Mouse (Mus musculus) forebrain, postnatal 0 days (tissue): Measurements from ENCODE around the gene Dpp4. TPM values are rescaled to one million over a fixed set of nuclear protein-coding genes. Genes with fewer than 3 reads are reported as not detected.

Source experiments
- ATAC-seq: fragments of 200-750 bp; cut with Nextera tagmentation; 2 replicates; pipeline ENCODE4 v1.8.0; 2017; ENCODE audit warnings: mild to moderate bottlenecking, moderate library complexity
- DNase-seq: peaks from one replicate; pipeline ENCODE4 v3.0.0-alpha.2; 2015
- H3K27ac ChIP-seq: fragments of 300-500 bp; sonication (generic); 2 replicates; pipeline ENCODE4 v1.5.1; 2014; ENCODE audit warnings: low read depth, mild to moderate bottlenecking, antibody characterized with exemption, low read length, moderate library complexity, mixed read lengths
- H3K27me3 ChIP-seq: fragments of 300-500 bp; sonication (generic); 2 replicates; pipeline ENCODE4 v1.6.1; 2014; ENCODE audit warnings: mild to moderate bottlenecking, low read length, mixed read lengths; ENCODE audit not compliant: insufficient read depth
- H3K36me3 ChIP-seq: fragments of 300-500 bp; sonication (generic); 2 replicates; pipeline ENCODE4 v1.6.1; 2014; ENCODE audit warnings: mild to moderate bottlenecking, moderate library complexity; ENCODE audit not compliant: insufficient read depth
- H3K4me1 ChIP-seq: fragments of 300-500 bp; sonication (generic); 2 replicates; pipeline ENCODE4 v1.6.1; 2014; ENCODE audit warnings: antibody characterized with exemption; ENCODE audit not compliant: insufficient read depth
- H3K4me2 ChIP-seq: fragments of 300-500 bp; sonication (generic); 2 replicates; pipeline ENCODE4 v1.6.1; 2014; ENCODE audit warnings: low read depth, mild to moderate bottlenecking, moderate library complexity
- H3K4me3 ChIP-seq: fragments of 300-500 bp; sonication (generic); 2 replicates; pipeline ENCODE4 v1.5.1; 2014; ENCODE audit warnings: low read depth, low read length, mixed read lengths
- H3K9ac ChIP-seq: fragments of 300-500 bp; sonication (generic); 2 replicates; pipeline ENCODE4 v1.6.1; 2014; ENCODE audit warnings: mild to moderate bottlenecking
- H3K9me3 ChIP-seq: fragments of 300-500 bp; sonication (generic); 2 replicates; pipeline ENCODE4 v1.6.1; 2016; ENCODE audit warnings: low read length
- CTCF ChIP-seq: sonication (generic); IDR thresholded peaks from 2 replicates; pipeline ENCODE4 v1.5.1; 2016; ENCODE audit warnings: antibody characterized with exemption, control low read depth, low read depth
- WGBS: fragments of 180-500 bp; shearing (Covaris S2); extraction: QIAGEN DNeasy Blood & Tissue Kit; methylation state at CpG from one replicate; pipeline ENCODE4 v1.1.7; 2014; 5-methylcytosine and 5-hydroxymethylcytosine counted together
- polyA plus RNA-seq: library from polyadenylated mRNA; unstranded; fragments of >200 nt; fragmentation: Nextera tagmentation; extraction: Ambion mirVana; gene quantifications from 2 replicates; pipeline ENCODE4 v1.2.1, GENCODE M21; 2015
- total RNA-seq: library from RNA; depleted of rRNA; stranded (reverse); fragments of >200 nt; gene quantifications from 2 replicates; pipeline ENCODE4 v1.2.3, GENCODE M21; 2014

Dpp4 gene
- total and polyA plus RNA-seq, 2 experiments from 2014 or later: 1.8 to 1.9 TPM

- Histone ChIP-seq H3K4me1 (no peaks in the 10 kb centered on the region; the same call in 1 of the 2 replicates), H3K36me3 (no peaks in the 10 kb centered on the region), H3K27me3 (no peaks in the 10 kb centered on the region), H3K9me3 (no peaks in the 10 kb centered on the region), H3K4me2 (no peak overlapping the region), H3K9ac (no peak overlapping the region), H3K4me3 (no peak overlapping the region), H3K27ac (no peak overlapping the region)
- TF ChIP-seq CTCF: 0 out of 2 replicates have a peak, but pooled peaks have one; percentile 5
- no peak for DNase-seq
- ATAC-seq: no peak
- 11% methylated on average over 1 of the region's 1 CpGs for WGBS
Observed at GRCm38 (mm10) chr2:62346771-62347170, 65.3 kb downstream of the Dpp4 start.

GRCm38 (mm10) chr2:62344367-62344766 lies 67.7 kb downstream of the Dpp4 start:
- Histone ChIP-seq H3K27ac (no peak overlapping the region), H3K9me3 (no peaks in the 10 kb centered on the region), H3K4me2 (no peak overlapping the region), H3K4me3 (no peak overlapping the region), H3K36me3 (no peaks in the 10 kb centered on the region), H3K9ac (no peak overlapping the region), H3K4me1 (no peaks in the 10 kb centered on the region; the same call in 1 of the 2 replicates), H3K27me3 (no peaks in the 10 kb centered on the region)
- no peak for DNase-seq
- TF ChIP-seq CTCF: no peak
- no peak for ATAC-seq
- 53% methylated on average over 6 of the region's 6 CpGs for WGBS

- TF ChIP-seq CTCF: no peak
- 7% methylated on average over 14 of the region's 14 CpGs for WGBS
- H3K36me3 ChIP-seq: no peaks in the 10 kb centered on the region
- ATAC-seq: peak; percentile 25
- peak overlapping the region; percentile 33 for H3K4me2 ChIP-seq
- peak overlapping the region; percentile 80 for H3K27ac ChIP-seq
- no peaks in the 10 kb centered on the region for H3K27me3 ChIP-seq
- no peak overlapping the region for H3K9ac ChIP-seq
- peak overlapping the region; percentile 13; the same call in 1 of the 2 replicates for H3K4me3 ChIP-seq
- H3K9me3 ChIP-seq: no peaks in the 10 kb centered on the region
- DNase-seq: peak; percentile 77
- H3K4me1 ChIP-seq: peaks cover 4% of the 10 kb centered on the region; the same call in 1 of the 2 replicates
Observed at GRCm38 (mm10) chr2:62341734-62342128, 70.3 kb downstream of the Dpp4 start.

- H3K27me3 ChIP-seq: no peaks in the 10 kb centered on the region
- TF ChIP-seq CTCF: no peak
- 57% methylated on average over 3 of the region's 3 CpGs for WGBS
- no peaks in the 10 kb centered on the region for H3K36me3 ChIP-seq
- peaks cover 4% of the 10 kb centered on the region; the same call in 1 of the 2 replicates for H3K4me1 ChIP-seq
- peak overlapping the region; percentile 80 for H3K27ac ChIP-seq
- H3K9me3 ChIP-seq: no peaks in the 10 kb centered on the region
- peak overlapping the region; percentile 33 for H3K4me2 ChIP-seq
- DNase-seq: no peak
- no peak; the same call in 1 of the 2 replicates for ATAC-seq
- no peak overlapping the region for H3K9ac ChIP-seq
- H3K4me3 ChIP-seq: peak overlapping the region; percentile 13; the same call in 1 of the 2 replicates
Observed at GRCm38 (mm10) chr2:62341061-62341733, 70.8 kb downstream of the Dpp4 start.

GRCm38 (mm10) chr2:62339222-62339944 lies 72.6 kb downstream of the Dpp4 start:
- H3K4me3 ChIP-seq: no peak overlapping the region
- ATAC-seq (peak; percentile 68), DNase-seq (peak; percentile 80)
- peak overlapping the region; percentile 62 for H3K27ac ChIP-seq
- no peaks in the 10 kb centered on the region for H3K36me3 ChIP-seq
- no peak overlapping the region for H3K9ac ChIP-seq
- H3K4me2 ChIP-seq: no peak overlapping the region
- TF ChIP-seq CTCF: no peak
- H3K9me3 ChIP-seq: no peaks in the 10 kb centered on the region
- peaks cover 9% of the 10 kb centered on the region; the same call in 1 of the 2 replicates for H3K4me1 ChIP-seq
- no peaks in the 10 kb centered on the region for H3K27me3 ChIP-seq
- 30% methylated on average over 4 of the region's 4 CpGs for WGBS

GRCm38 (mm10) chr2:62337086-62337485 lies 74.9 kb downstream of the Dpp4 start:
- peaks cover 21% of the 10 kb centered on the region for H3K4me1 ChIP-seq

More at GRCm38 (mm10) chr2:62337086-62337485, 74.9 kb downstream of the Dpp4 start:
- no peaks in the 10 kb centered on the region for H3K36me3 ChIP-seq
- no peak for TF ChIP-seq CTCF
- H3K27me3 ChIP-seq: no peaks in the 10 kb centered on the region
- H3K4me3 ChIP-seq: no peak overlapping the region
- H3K4me2 ChIP-seq: no peak overlapping the region
- no peak for ATAC-seq
- WGBS: 84% methylated on average over 7 of the region's 7 CpGs
- no peak for DNase-seq
- H3K27ac ChIP-seq: no peak overlapping the region
- no peaks in the 10 kb centered on the region for H3K9me3 ChIP-seq
- H3K9ac ChIP-seq: no peak overlapping the region
